Mouse (Mus musculus) CH12.LX (cell line): Measurements from ENCODE around the gene Erf.

ENCODE experiments used
- CHD1 ChIP-seq: IDR thresholded peaks from 2 replicates; pipeline ENCODE4 v1.6.1; 2012; ENCODE audit warnings: low read depth, low read length, improper control_type of control experiment, inconsistent platforms
- CHD2 ChIP-seq: IDR thresholded peaks from 2 replicates; pipeline ENCODE4 v1.6.1; 2011; ENCODE audit warnings: low read length, improper control_type of control experiment
- CTCF ChIP-seq, 2 experiments: IDR thresholded peaks in 1 of 2; conservative IDR thresholded peaks in 1 of 2; 2 replicates each; pipeline ENCODE4 v1.5.1; 2011 to 2012; ENCODE audit warnings: low read depth in 2 of 2, low read length in 2 of 2, improper control_type of control experiment in 1 of 2, inconsistent platforms in 1 of 2, mild to moderate bottlenecking in 1 of 2, moderate library complexity in 1 of 2
- EP300 ChIP-seq: IDR thresholded peaks from 2 replicates; pipeline ENCODE4 v1.6.1; 2011; ENCODE audit warnings: low read length, improper control_type of control experiment
- IRF4 ChIP-seq: IDR thresholded peaks from 2 replicates; pipeline ENCODE4 v1.6.1; 2014; ENCODE audit warnings: low read depth, mild to moderate bottlenecking, inconsistent platforms, low read length, improper control_type of control experiment
- MAFK ChIP-seq: IDR thresholded peaks from 2 replicates; pipeline ENCODE4 v1.6.1; 2011; ENCODE audit warnings: low read length, improper control_type of control experiment; ENCODE audit not compliant: insufficient replicate concordance
- MXI1 ChIP-seq: IDR thresholded peaks from 2 replicates; pipeline ENCODE4 v1.6.1; 2011; ENCODE audit warnings: mild to moderate bottlenecking, low read depth, low read length, improper control_type of control experiment
- NRF1 ChIP-seq: IDR thresholded peaks from 2 replicates; pipeline ENCODE4 v1.6.1; 2014; ENCODE audit warnings: low read depth, mild to moderate bottlenecking, inconsistent platforms, low read length, improper control_type of control experiment, moderate library complexity
- PAX5 ChIP-seq: IDR thresholded peaks from 2 replicates; pipeline ENCODE4 v1.6.1; 2012; ENCODE audit warnings: low read length, inconsistent platforms, mixed read lengths
- POLR2A ChIP-seq: IDR thresholded peaks from 2 replicates; pipeline ENCODE4 v1.6.1; 2011; ENCODE audit warnings: low read depth, mild to moderate bottlenecking, improper control_type of control experiment, low read length
- TBP ChIP-seq: conservative IDR thresholded peaks from 2 replicates; pipeline ENCODE4 v1.6.1; 2011; ENCODE audit warnings: low read depth, low read length, improper control_type of control experiment
- UBTF ChIP-seq: IDR thresholded peaks from 2 replicates; pipeline ENCODE4 v1.6.1; 2012; ENCODE audit warnings: low read depth, mild to moderate bottlenecking, inconsistent platforms, low read length, improper control_type of control experiment, moderate library complexity
- USF2 ChIP-seq: conservative IDR thresholded peaks from 2 replicates; pipeline ENCODE4 v1.6.1; 2011; ENCODE audit warnings: low read depth, low read length, improper control_type of control experiment
- ZC3H11A ChIP-seq: IDR thresholded peaks from 2 replicates; pipeline ENCODE4 v1.6.1; 2012; ENCODE audit warnings: low read depth, mild to moderate bottlenecking, inconsistent platforms, low read length, improper control_type of control experiment

DNA sequence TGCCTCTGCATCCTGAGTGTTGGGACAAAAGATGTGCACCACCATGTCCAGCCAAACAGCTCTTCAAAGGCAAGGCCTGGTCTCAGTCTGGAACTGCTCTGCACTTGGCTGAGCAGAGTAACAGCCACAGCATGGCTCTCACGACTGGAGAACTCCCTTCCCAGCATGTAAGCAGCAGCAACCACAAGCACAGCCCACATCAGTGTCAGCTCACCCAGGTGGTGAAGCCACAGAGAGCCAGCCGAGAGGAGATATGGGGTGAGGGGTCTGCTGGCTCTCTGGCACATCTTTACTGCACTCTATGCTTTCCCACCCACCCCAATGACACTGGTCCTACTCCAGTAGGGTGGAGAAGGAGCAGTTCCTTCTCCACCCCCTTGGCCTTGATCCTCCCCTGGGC lies 17.5 kb downstream of the Erf start:
- TF ChIP-seq ZC3H11A, result no peak
- TF ChIP-seq PAX5, result no peak
- TF ChIP-seq USF2, result no peak
- no peak for TF ChIP-seq IRF4
- no peak for TF ChIP-seq CTCF (conservative IDR thresholded peaks at IDR 0.05 in 1 of 2, IDR thresholded peaks at IDR 0.05 in 1 of 2; ENCODE audit: low read depth in 2 of 2, low read length in 2 of 2)
- TF ChIP-seq POLR2A, result no peak
- no peak for TF ChIP-seq MAFK
- TF ChIP-seq TBP, result no peak
- no peak for TF ChIP-seq UBTF
- no peak for TF ChIP-seq CHD1
- TF ChIP-seq CHD2, result no peak
- TF ChIP-seq MXI1, result no peak
- no peak for TF ChIP-seq EP300
- no peak for TF ChIP-seq NRF1
